Mouse (Mus musculus): Measurements from ENCODE around the gene Golga4. TPM values are rescaled to one million over a fixed set of nuclear protein-coding genes. Genes with fewer than 3 reads are reported as not detected.

Golga4 gene
- polyA plus RNA-seq, 1 experiment from 2014 or later: 52.4 TPM

DNA sequence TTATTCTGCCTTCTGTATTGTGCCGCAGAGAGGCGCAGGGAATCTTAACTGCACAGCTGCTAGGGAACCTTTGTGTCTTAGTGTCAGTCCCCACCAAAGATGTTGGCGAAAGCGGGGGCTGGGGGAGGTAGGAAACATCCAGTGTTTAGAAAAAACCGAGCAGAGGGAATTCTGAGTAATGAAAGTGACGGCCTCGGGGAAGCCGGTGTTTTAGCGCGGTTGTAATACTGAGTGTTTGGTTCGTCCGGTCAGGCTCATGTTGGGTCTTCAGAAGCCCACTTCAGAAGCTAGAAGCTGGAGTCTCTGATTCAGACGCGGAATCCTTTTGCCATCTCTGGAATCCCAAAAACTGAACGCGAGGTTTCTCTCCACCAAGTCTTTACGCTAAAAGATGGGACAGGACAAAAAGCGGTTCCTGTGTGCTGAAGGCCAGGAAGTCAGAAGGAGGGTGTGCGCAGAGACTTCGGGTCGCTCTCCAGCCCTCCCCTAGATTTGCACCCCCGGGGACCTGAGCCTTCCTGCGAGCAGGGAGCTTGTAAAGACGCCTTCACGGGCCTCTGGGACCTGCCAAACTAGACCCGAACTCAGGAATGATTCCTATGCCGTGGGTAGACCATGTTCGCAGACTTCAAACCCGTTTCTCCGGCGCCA is 28.7 kb upstream of the Golga4 start:
- Histone ChIP-seq H3K4me3 (ENCODE audit: low read depth, low read length) (peak overlapping the region; percentile 16; the same call in 1 of the 2 replicates), H3K9ac (ENCODE audit: low read length) (no peak overlapping the region), H3K36me3 (ENCODE audit: control insufficient read depth, insufficient read depth, low read length) (no peaks in the 10 kb centered on the region), H3K9me3 (ENCODE audit: control insufficient read depth, low read length) (no peaks in the 10 kb centered on the region), H3K4me2 (ENCODE audit: low read depth) (peak overlapping the region; percentile 24), H3K4me1 (ENCODE audit: control insufficient read depth, insufficient read depth, low read length) (peaks cover 20% of the 10 kb centered on the region), H3K27ac (ENCODE audit: low read depth, low read length) (no peak overlapping the region), H3K27me3 (ENCODE audit: control insufficient read depth, insufficient read depth, low read length) (peaks cover 84% of the 10 kb centered on the region)
- DNase-seq (ENCODE audit: low spot score) (peak; percentile 59), ATAC-seq (ENCODE audit: insufficient read depth, low FRiP score, low TSS enrichment) (no peak; the same call in 1 of the 2 replicates)
- under 1% methylated on average over 31 of the region's 31 CpGs for WGBS

DNA sequence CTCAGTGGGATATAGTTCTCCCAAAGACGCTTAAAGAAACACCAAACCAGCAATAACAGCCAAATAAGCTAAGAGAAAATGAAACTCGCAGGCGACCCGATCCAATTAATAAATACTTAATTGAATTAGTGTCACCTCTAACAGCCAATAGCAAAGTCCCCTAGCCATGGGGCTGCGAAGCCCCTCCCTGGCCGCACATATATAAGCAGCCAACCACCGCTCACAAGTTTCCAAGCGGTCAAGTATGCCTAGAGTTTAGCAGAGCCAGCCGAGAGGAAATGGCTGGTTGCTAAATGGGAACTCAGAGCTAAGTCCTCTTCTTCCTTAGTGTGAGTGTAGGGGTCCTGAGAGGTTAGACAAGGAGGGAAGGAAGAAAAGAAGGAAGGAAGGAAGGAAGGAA is 28.1 kb upstream of the Golga4 start, which contains the start of gene Eomes:
Gene Eomes (plus strand): TSS at position 252 of the 400 bp plus-strand sequence.
- H3K27me3 ChIP-seq (ENCODE audit: control insufficient read depth, insufficient read depth, low read length): peaks cover 83% of the 10 kb centered on the region
- peak within 1 kb of the TSS; percentile 18; the same call in 1 of the 2 replicates for H3K9ac ChIP-seq (ENCODE audit: low read length)
- whole genome bisulfite sequencing: under 1% methylated on average over 9 of the region's 9 CpGs
- H3K36me3 ChIP-seq (ENCODE audit: control insufficient read depth, insufficient read depth, low read length): no peaks in the 10 kb centered on the region
- H3K9me3 ChIP-seq (ENCODE audit: control insufficient read depth, low read length): no peaks in the 10 kb centered on the region
- no peak for ATAC-seq (ENCODE audit: insufficient read depth, low FRiP score, low TSS enrichment)
- no peak for DNase-seq (ENCODE audit: low spot score)
- no peak within 1 kb of the TSS for H3K27ac ChIP-seq (ENCODE audit: low read depth, low read length)
- peak within 1 kb of the TSS; percentile 29 for H3K4me3 ChIP-seq (ENCODE audit: low read depth, low read length)
- H3K4me1 ChIP-seq (ENCODE audit: control insufficient read depth, insufficient read depth, low read length): peaks cover 20% of the 10 kb centered on the region
- peak within 1 kb of the TSS; percentile 40 for H3K4me2 ChIP-seq (ENCODE audit: low read depth)

DNA sequence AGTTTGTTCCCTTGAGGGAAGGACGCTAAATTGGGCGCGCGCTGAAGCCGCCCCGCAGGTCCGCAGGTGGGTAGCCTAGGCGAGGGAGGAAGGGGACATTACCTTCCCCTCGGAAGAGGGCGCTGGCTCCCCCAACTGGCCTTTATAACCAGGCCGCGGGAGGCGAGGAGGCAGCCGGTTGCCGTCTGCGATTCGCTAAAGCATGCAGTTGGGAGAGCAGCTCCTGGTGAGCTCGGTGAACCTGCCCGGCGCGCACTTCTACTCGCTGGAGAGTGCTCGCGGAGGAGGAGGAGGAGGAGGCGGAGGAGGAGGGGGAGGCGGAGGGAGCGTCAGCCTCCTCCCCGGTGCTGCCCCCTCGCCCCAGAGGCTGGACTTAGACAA is 27.6 kb upstream of the Golga4 start:
- H3K9ac ChIP-seq (ENCODE audit: low read length): peak overlapping the region; percentile 18; the same call in 1 of the 2 replicates

DNA sequence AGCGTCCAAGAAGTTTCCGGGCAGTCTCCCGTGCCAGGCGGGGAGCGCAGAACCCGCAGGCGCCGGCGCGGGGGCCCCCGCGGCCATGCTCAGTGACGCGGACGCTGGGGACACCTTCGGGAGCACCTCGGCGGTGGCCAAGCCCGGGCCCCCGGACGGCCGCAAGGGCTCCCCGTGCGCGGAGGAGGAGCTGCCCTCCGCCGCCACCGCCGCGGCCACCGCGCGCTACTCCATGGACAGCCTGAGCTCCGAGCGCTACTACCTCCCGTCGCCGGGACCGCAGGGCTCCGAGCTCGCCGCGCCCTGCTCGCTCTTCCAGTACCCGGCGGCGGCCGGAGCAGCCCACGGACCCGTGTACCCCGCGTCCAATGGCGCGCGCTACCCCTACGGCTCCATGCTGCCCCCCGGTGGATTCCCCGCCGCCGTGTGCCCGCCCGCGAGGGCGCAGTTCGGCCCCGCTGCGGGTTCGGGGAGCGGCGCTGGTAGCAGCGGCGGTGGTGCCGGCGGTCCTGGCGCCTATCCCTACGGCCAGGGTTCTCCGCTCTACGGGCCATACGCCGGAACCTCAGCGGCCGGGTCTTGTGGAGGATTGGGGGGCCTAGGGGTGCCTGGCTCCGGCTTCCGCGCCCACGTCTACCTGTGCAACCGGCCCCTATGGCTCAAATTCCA is 27.1 kb upstream of the Golga4 start:
- Histone ChIP-seq H3K9me3 (ENCODE audit: control insufficient read depth, low read length) (no peaks in the 10 kb centered on the region), H3K4me3 (ENCODE audit: low read depth, low read length) (peak overlapping the region; percentile 29), H3K27ac (ENCODE audit: low read depth, low read length) (no peak overlapping the region), H3K36me3 (ENCODE audit: control insufficient read depth, insufficient read depth, low read length) (no peaks in the 10 kb centered on the region), H3K4me1 (ENCODE audit: control insufficient read depth, insufficient read depth, low read length) (peaks cover 20% of the 10 kb centered on the region), H3K27me3 (ENCODE audit: control insufficient read depth, insufficient read depth, low read length) (peaks cover 89% of the 10 kb centered on the region), H3K4me2 (ENCODE audit: low read depth) (peak overlapping the region; percentile 40), H3K9ac (ENCODE audit: low read length) (peak overlapping the region; percentile 18; the same call in 1 of the 2 replicates)
- DNase-seq (ENCODE audit: low spot score) (peak; percentile 65), ATAC-seq (ENCODE audit: insufficient read depth, low FRiP score, low TSS enrichment) (peak; percentile 56; the same call in 1 of the 2 replicates)
- under 1% methylated on average over 64 of the region's 87 CpGs for WGBS

More for the DNA sequence above, 27.6 kb upstream of the Golga4 start:
- Histone ChIP-seq H3K4me1 (ENCODE audit: control insufficient read depth, insufficient read depth, low read length) (peaks cover 20% of the 10 kb centered on the region), H3K36me3 (ENCODE audit: control insufficient read depth, insufficient read depth, low read length) (no peaks in the 10 kb centered on the region), H3K27me3 (ENCODE audit: control insufficient read depth, insufficient read depth, low read length) (peaks cover 86% of the 10 kb centered on the region), H3K4me3 (ENCODE audit: low read depth, low read length) (peak overlapping the region; percentile 29), H3K9me3 (ENCODE audit: control insufficient read depth, low read length) (no peaks in the 10 kb centered on the region), H3K27ac (ENCODE audit: low read depth, low read length) (no peak overlapping the region), H3K4me2 (ENCODE audit: low read depth) (peak overlapping the region; percentile 40)
- 0% methylated on average over 26 of the region's 29 CpGs for WGBS
- peak; percentile 55 for DNase-seq (ENCODE audit: low spot score)
- ATAC-seq (ENCODE audit: insufficient read depth, low FRiP score, low TSS enrichment): peak; percentile 30; the same call in 1 of the 2 replicates

DNA sequence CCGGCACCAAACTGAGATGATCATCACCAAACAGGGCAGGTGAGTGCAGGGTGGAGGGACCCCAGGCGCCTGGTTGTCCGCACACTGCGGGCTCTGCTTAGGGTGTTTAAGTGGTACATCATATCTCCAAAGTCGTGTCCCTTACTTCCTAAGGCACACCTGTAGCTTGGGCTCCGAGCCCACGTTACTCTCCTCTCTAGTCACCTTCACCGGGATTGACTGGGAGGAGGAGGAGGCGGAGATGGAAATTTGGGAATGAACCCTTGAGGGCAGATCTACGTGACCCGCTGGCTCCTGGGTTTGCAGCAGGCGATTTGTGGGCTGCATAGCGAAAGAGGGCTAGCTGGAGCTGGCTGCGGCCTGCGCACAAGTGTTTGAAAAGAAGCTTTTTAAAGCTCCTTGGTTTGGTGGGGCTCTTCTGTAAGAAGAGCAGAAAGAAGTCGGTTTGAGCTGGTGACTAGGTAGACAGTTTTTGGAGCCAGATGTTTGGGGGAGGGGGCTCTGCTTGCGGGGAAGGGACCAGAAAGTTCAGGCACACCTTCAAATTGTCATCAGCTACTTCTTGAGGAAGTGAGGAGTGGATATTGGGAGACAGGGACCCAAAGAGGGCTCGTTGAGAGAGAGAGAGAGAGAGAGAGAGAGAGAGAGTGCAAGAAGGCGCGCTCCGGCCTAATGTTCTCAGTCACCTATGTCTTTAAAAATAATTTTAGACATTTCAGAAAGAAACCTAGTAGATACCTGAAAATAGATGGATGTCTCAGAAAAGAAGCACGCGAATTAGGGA is 26.4 kb upstream of the Golga4 start:
- WGBS: 2% methylated on average over 22 of the region's 23 CpGs
- H3K4me3 ChIP-seq (ENCODE audit: low read depth, low read length): no peak overlapping the region; the same call in 1 of the 2 replicates
- ATAC-seq (ENCODE audit: insufficient read depth, low FRiP score, low TSS enrichment): no peak
- H3K4me1 ChIP-seq (ENCODE audit: control insufficient read depth, insufficient read depth, low read length): peaks cover 20% of the 10 kb centered on the region
- no peak overlapping the region for H3K4me2 ChIP-seq (ENCODE audit: low read depth)
- no peak overlapping the region for H3K27ac ChIP-seq (ENCODE audit: low read depth, low read length)
- no peaks in the 10 kb centered on the region for H3K9me3 ChIP-seq (ENCODE audit: control insufficient read depth, low read length)
- DNase-seq (ENCODE audit: low spot score): peak; percentile 39
- no peak overlapping the region for H3K9ac ChIP-seq (ENCODE audit: low read length)
- H3K36me3 ChIP-seq (ENCODE audit: control insufficient read depth, insufficient read depth, low read length): no peaks in the 10 kb centered on the region
- peaks cover 96% of the 10 kb centered on the region for H3K27me3 ChIP-seq (ENCODE audit: control insufficient read depth, insufficient read depth, low read length)

DNA sequence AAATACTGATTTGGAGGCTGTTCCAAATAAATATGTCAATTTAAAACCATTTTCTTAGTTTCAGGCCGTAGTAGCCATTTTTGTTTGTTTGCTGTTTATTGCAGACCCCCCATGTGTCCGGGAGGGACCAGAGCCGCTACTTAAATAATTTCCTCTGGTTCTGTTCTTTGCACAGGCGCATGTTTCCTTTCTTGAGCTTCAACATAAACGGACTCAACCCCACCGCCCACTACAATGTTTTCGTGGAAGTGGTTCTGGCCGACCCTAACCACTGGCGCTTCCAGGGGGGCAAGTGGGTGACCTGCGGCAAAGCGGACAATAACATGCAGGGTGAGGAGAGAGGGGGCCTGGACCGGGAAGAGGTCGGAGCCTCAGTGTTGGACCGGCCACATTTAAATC is 25.8 kb upstream of the Golga4 start:
- DNase-seq (ENCODE audit: low spot score): no peak
- H3K4me3 ChIP-seq (ENCODE audit: low read depth, low read length): no peak overlapping the region

DNA sequence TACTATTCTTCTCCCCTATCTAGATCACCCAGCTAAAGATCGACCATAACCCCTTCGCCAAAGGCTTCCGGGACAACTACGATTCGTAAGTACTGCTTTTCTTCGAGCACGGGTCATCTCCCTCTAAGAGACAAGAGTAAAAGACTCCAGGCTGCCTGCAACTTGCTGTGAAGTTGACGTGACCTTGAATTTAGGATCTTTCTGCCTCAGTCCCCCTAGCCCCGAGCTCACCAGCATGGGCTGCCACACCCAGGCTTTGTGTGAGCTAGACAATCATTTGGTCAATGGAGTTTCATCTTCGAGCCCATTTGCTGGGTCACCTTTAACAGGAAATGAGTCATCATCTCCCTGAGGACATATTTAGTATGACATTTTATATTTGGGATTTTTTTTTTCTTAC is 23.9 kb upstream of the Golga4 start:
- Histone ChIP-seq H3K27me3 (ENCODE audit: control insufficient read depth, insufficient read depth, low read length) (peaks cover 96% of the 10 kb centered on the region), H3K4me3 (ENCODE audit: low read depth, low read length) (no peak overlapping the region), H3K9me3 (ENCODE audit: control insufficient read depth, low read length) (no peaks in the 10 kb centered on the region), H3K4me2 (ENCODE audit: low read depth) (no peak overlapping the region), H3K9ac (ENCODE audit: low read length) (no peak overlapping the region), H3K36me3 (ENCODE audit: control insufficient read depth, insufficient read depth, low read length) (no peaks in the 10 kb centered on the region), H3K27ac (ENCODE audit: low read depth, low read length) (no peak overlapping the region), H3K4me1 (ENCODE audit: control insufficient read depth, insufficient read depth, low read length) (peaks cover 14% of the 10 kb centered on the region)
- 76% methylated on average over 10 of the region's 10 CpGs for WGBS
- no peak for DNase-seq (ENCODE audit: low spot score)
- ATAC-seq (ENCODE audit: insufficient read depth, low FRiP score, low TSS enrichment): no peak

More for the DNA sequence above, 25.8 kb upstream of the Golga4 start:
- no peaks in the 10 kb centered on the region for H3K36me3 ChIP-seq (ENCODE audit: control insufficient read depth, insufficient read depth, low read length)
- ATAC-seq (ENCODE audit: insufficient read depth, low FRiP score, low TSS enrichment): no peak
- no peak overlapping the region for H3K27ac ChIP-seq (ENCODE audit: low read depth, low read length)
- H3K4me2 ChIP-seq (ENCODE audit: low read depth): no peak overlapping the region
- no peaks in the 10 kb centered on the region for H3K9me3 ChIP-seq (ENCODE audit: control insufficient read depth, low read length)
- peaks cover 20% of the 10 kb centered on the region for H3K4me1 ChIP-seq (ENCODE audit: control insufficient read depth, insufficient read depth, low read length)
- WGBS: 1% methylated on average over 14 of the region's 14 CpGs
- no peak overlapping the region for H3K9ac ChIP-seq (ENCODE audit: low read length)
- H3K27me3 ChIP-seq (ENCODE audit: control insufficient read depth, insufficient read depth, low read length): peaks cover 96% of the 10 kb centered on the region

DNA sequence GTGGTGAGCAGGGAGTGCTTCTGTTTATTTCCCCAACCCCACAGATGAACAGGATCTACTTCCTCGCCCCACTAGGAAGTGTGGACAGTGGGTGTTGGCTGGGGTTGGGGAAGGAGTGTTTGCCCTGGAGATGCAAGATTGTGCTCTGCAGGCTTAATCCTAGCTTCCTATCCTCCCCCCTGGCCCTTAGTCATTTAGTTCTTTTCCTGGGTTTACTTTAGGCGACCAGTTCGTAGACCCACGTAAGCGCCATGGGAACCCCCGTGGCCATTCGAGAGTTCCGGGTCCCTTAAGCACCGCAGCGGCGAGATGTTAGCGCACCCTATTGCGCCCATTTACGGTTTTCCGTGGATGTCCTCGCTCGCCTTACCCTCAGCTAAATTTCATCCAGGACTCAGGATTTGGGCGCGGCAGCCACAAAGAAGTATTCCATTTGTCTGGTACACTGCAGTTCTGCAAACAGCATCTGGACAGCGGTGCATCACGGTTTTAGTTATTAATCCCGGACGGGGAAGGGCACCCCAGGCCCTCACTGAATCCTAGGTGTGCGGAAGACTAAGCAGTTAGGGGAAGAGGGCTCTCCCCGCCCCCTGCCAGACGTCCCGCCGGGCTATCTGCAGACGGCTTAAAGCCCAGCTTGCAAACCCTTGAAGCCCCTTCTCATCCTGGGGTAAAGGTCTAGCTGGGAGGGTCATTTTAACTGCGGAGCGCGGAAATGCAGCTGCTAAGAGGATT is 19.5 kb upstream of the Golga4 start:
- peaks cover 78% of the 10 kb centered on the region for H3K27me3 ChIP-seq (ENCODE audit: control insufficient read depth, insufficient read depth, low read length)
- H3K4me2 ChIP-seq (ENCODE audit: low read depth): no peak overlapping the region
- H3K27ac ChIP-seq (ENCODE audit: low read depth, low read length): no peak overlapping the region
- DNase-seq (ENCODE audit: low spot score) (peak; percentile 38), ATAC-seq (ENCODE audit: insufficient read depth, low FRiP score, low TSS enrichment) (no peak)
- 1% methylated on average over 32 of the region's 32 CpGs for WGBS
- no peaks in the 10 kb centered on the region for H3K36me3 ChIP-seq (ENCODE audit: control insufficient read depth, insufficient read depth, low read length)
- H3K9me3 ChIP-seq (ENCODE audit: control insufficient read depth, low read length): no peaks in the 10 kb centered on the region
- no peak overlapping the region for H3K9ac ChIP-seq (ENCODE audit: low read length)
- H3K4me1 ChIP-seq (ENCODE audit: control insufficient read depth, insufficient read depth, low read length): peaks cover 3% of the 10 kb centered on the region; the same call in 1 of the 2 replicates
- no peak overlapping the region for H3K4me3 ChIP-seq (ENCODE audit: low read depth, low read length)

Data from neural tube, embryonic 11.5 days (tissue).